Mouse (Mus musculus) layer of hippocampus, adult 11-12 months (tissue): ENCODE measurements at regions not wholly inside any gene's neighbourhood (a gene's known extent, or its start where the extent isn't known, plus 50 kb on each side); places are given as distances from the start of the nearest gene placed in this dataset.

ENCODE experiments used
- DNase-seq: peaks from one replicate; pipeline ENCODE4 v3.0.0; 2022; ENCODE audit warnings: low spot score

- no peak for DNase-seq
Observed at GRCm38 (mm10) chr14:71359581-71359980, 759.9 kb upstream of the Fam160b2 start.

GRCm38 (mm10) chr14:71338219-71338618, 738.6 kb upstream of the Fam160b2 start:
- DNase-seq: peak; percentile 56

GRCm38 (mm10) chr14:71336906-71337305, 737.3 kb upstream of the Fam160b2 start:
- no peak for DNase-seq

DNA sequence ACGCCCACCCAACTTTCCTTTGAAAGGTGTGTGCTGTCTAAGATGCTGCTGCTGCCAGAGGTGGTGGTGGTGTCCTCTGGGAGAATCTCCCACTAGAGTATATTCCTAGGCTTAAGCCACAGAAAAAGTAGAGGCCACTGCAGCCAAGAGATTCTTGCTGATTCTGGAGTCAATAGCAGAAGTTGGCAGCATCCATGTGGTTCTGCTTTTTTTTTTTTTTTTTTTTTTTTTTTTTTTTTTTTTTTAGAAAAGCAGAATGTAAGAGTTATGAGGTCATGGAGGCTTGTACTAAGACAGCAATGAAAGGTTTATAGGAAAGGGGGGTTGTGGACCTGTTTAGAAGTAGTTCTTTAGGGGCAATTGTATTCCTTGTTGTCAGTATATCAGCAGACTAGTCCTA, 734.4 kb upstream of the Fam160b2 start:
- DNase-seq: no peak

DNA sequence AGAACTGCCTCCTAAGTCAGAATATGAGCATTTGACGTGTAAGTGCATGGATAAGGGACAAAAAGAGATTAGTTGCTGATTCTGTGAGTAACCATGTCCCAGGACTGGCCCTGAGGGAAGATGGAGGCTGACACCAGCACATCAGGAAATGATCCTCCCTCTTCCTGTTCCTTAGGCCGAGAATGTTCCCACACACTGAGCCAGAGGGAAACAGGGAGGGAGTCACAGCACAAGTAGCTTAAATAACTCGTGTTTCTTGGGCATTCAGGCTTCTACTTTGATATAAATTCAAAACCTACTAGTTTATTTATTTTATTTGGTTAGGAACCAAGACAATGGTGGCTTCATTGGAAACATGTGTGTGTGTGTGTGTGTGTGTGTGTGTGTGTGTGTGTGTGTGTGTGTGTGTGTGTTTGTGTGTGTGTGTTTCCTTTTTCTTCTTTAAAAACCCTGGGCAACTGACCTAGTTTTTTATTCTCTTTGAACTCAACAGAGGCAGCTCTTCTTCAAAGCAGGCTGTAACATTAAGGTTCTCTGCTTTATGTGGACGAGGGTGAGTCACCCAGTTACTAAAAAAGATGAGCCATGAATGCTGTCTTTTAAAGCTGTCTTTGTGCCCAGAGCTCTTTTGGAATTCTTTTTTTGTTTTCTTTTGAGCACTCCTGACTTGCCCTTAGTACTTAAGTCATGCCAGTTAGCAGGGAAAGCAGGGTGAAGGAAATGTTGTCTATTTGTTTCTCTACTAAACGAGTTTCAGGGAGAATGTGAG, 730.4 kb upstream of the Fam160b2 start:
- DNase-seq: no peak

GRCm38 (mm10) chr14:71327621-71328020, 728.0 kb upstream of the Fam160b2 start:
- no peak for DNase-seq

GRCm38 (mm10) chr14:71326521-71327105, 727.0 kb upstream of the Fam160b2 start:
- no peak for DNase-seq

DNA sequence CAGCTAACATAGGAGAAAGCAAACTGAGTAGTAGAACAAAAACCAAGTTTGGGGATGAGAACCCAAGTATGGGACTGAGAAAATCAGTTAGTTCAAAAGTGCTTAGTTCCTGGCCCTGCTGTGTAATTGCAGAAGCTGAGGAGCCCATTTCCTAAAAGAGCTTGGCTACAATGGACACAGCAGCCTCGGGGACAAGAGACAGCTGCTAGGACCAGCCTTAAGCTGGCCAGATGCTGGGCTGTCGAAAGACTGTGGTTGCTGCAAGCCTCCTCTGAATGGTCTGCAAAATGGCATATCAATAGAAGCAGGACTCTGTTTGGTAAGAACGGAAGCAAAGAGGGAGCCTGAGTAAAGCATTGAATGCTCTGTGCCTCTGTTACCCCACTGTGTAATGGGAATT, 715.6 kb upstream of the Fam160b2 start:
- no peak for DNase-seq

DNA sequence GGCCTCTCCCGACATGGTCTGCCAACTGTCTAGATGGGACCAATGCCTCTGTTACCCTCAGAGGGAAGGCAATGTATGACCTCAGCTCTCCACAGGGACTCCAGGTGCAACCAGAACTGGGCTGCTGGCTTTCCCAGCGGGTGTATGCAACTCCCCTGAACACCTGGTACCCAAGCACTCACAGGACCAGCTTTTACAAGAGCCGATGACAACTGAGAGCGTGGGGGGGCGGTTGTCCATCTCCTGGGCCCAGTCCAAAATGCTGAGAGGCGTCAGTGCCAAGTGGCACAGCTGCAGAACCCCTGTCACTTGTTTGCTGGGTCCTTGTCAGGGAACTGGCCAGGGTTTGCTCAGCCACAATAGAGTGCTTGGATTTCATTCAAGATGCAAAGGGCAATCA, 700.1 kb upstream of the Fam160b2 start:
- no peak for DNase-seq

DNA sequence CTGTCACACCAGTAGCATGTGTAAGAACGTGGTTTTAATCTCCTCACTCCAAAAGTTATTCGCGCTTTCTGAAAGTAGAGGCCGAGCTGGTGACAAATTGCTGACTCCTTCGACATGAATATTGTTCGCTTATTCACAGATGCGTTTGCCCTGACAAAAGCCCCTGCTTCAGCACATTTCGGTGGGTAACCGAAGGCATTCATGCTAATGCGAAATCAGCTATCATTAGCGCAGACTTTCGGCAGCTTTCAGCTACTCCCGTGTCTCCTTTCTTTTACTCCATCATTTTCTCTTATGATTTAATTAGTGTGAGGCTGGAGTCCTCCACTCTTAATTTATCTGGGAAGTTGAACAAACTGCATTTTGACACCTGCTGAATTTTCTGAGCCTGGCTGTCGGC, 681.9 kb upstream of the Fam160b2 start:
- DNase-seq: no peak

DNA sequence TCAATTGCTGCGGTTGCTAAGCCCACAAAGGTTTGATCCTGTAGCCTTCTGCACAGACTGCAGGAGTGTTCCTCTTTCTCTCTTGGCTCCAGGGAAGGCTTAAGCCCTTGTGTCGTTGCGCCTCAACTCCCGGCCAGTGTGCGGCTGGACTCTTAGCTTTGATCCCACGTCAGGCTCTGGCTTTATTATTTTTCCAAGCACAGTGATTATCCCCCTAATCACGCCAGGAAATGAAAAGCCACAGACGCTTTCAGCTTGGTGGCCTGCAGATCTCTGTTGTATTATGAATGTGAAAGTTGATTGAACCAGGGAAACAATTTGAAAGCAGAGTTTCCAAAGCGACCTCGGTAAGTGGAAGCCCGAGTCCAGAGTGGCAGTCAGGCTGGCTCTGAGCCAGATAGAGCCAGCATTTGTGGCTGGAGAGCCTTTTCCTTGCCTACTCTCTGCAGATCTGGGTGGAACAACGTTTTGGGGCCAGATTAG, 676.7 kb upstream of the Fam160b2 start:
- DNase-seq: peak; percentile 11

DNA sequence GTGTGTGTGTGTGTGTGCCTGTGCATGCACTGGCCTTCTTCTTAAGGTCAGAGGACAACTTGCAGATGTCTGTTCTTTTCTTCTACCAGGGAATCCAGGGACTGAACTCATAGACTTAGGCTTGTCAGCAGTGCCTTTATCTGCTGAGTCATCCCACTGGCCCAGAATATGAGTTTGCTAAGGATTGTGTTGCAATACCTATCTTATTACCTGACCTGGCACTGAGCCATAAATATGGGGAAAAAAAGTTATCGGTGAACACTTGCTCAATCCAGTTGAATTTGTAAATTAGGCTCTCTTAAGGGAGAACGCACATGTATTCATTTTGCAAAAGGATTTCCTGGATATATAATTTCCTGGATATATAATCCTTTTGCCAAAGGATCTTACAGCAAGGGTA, 672.8 kb upstream of the Fam160b2 start:
- no peak for DNase-seq

DNA sequence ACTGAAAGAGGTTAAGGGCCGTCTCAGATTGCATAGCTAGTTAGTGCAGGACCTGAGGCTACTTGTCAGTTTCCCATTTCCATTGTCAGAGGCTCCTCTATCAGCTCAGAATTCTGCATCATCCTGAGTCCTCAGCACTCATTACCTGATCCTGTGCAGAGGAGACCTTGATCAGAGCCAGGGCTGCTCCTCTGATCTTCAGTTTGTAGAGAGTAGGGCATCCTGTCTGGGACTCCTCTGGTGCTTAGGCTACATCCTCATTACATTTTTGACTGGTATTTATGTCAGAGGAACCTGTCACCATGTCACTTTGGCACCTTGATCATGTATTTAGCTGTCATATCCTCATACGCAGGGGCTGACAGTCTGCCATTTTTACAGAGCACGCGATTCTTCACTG, 658.0 kb upstream of the Fam160b2 start:
- DNase-seq: no peak

DNA sequence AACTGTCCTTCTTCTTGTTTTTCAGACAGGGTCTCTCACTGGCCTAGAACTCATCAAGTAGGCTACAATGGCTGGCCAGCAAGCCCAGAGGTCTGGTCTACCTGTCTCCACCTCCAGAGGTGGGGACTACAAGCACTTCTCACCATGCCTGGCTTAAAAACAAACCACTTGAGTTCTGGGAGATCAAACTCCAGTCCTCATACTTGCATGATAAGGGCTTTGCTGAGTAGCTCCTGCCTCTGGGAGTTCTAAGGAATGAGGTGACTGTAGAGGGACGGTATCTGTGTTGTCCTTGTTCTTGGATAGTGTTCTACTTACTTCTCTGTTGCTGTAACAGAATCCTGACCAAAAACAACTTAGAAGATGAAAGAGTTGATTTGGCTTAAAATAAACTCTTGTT, 654.6 kb upstream of the Fam160b2 start:
- DNase-seq: no peak

DNA sequence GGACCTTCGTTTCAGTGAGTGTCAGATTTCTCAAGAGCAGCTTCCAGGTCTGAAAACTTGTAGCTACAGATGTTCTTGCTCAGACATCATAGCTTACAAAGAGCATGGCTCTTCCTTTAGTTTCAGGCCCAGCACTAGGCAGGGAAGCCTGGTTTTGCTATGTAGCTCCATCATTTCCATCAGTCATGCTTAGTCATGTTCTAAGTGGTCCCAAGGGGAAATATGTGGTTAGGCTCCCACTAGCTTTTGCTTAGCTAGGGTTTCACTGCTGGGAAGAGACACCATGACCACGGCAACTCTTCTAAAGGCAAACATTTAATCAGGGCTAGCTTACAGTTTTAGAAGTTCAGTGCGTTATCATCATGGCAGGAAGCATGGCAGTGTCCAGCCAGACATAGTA, 652.5 kb upstream of the Fam160b2 start:
- DNase-seq: no peak

- no peak for DNase-seq
Observed at GRCm38 (mm10) chr14:71251116-71251515, 651.5 kb upstream of the Fam160b2 start.

- no peak for DNase-seq
Observed at GRCm38 (mm10) chr14:71249387-71249965, 649.8 kb upstream of the Fam160b2 start.

- no peak for DNase-seq
Observed at GRCm38 (mm10) chr14:71248534-71248933, 648.9 kb upstream of the Fam160b2 start.

GRCm38 (mm10) chr14:71241655-71242390, 642.2 kb upstream of the Fam160b2 start:
- DNase-seq: peak; percentile 11

DNA sequence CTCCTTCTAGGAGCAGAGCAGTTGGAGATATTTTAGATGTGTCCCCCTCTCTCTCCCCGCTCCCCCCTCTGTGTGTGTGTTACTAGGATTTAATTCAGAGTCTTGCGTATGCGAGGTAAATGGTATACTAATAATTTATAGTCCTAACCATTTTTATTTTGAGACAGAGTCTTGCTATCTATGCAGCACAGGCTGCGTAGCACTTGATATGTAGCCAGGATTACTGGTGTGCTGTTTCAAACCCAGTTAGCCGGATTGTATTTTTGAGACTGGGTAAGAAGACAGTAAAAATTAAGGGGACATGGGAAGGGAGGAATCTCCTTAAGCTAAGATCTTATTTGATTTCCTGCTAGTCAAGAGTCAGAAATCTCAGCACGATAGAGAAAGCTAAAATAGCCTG, 636.6 kb upstream of the Fam160b2 start:
- DNase-seq: no peak

- DNase-seq: no peak
Observed at GRCm38 (mm10) chr14:71234900-71235299, 635.3 kb upstream of the Fam160b2 start.

DNA sequence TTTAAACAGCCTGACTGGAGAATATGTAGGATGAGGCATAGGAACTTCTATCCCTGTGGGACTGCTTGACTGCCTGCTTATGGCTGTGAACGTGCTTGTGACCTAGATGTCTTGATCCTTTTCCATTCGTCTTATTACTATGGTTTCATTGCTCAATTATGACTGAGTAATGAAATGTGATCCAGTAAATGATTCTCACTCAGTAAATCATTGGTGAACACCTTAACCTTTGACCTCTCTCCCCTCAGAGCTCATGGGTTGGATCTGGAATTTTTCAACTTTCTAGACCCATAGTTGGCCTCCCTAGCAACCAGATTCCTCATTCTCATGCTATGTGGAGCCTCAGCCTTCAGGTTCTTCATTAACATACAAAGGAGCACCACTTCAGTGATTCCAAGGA, 634.6 kb upstream of the Fam160b2 start:
- DNase-seq: no peak
